Mouse (Mus musculus): ENCODE data around the gene Tmtc2.

GRCm38 (mm10) chr10:105165291-105165690, 409.0 kb downstream of the Tmtc2 start:
- no peak for TF ChIP-seq POLR2A (IDR thresholded peaks at IDR 0.05; ENCODE audit: borderline replicate concordance, extremely low read depth, insufficient read depth, insufficient read length, poor library complexity, severe bottlenecking)
- no peak for TF ChIP-seq CTCF (IDR thresholded peaks at IDR 0.05; ENCODE audit: borderline replicate concordance, extremely low read depth, insufficient read depth, insufficient read length)
